Mouse (Mus musculus): Measurements from ENCODE around the gene 1700069L16Rik. TPM values are rescaled to one million over a fixed set of nuclear protein-coding genes. Genes with fewer than 3 reads are reported as not detected.

Gene 1700069L16Rik
- polyA plus RNA-seq, 1 experiment from 2014 or later, result not detected

DNA sequence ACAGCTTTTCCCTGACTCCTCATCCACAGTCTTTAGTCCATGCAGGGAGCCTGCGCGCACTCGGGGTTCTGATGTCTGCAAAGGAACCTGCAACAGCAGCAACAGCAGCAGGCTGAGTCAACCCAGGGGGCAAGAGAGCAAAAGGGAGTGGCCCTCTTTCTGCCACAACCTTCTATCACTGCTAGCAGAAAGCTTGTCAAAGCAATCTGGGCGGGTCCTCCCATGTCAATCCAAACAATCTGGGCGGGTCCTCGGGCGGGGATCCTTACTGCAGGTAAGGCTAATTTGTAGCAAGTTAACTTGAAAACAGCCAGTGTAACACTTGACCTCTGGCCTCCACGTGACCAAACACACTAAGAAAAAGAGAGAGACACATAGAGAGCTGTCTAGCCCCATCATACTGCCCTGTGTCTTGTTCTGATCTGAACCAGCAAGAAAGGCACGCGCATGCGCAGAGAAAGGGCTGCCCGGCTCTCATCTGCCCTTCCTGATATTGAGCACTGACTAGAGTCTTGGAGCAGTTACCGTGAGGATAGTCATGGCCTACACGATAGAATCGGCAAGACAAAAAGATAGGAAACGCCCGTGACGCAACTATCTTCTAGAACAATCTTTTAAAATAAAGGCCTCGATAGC is 24.1 kb downstream of the 1700069L16Rik start:
- H3K27me3 ChIP-seq (replicated peaks; ENCODE audit: control insufficient read depth, insufficient read depth, low read length), result no peaks in the 10 kb centered on the region
- H3K27ac ChIP-seq (ENCODE audit: low read depth, low read length), result no peak overlapping the region
- H3K4me1 ChIP-seq (ENCODE audit: control insufficient read depth, insufficient read depth, low read length), result peaks cover 10% of the 10 kb centered on the region
- DNase-seq (ENCODE audit: low spot score), result no peak
- WGBS, result 81% methylated on average over 19 of the region's 19 CpGs
- no peak overlapping the region for H3K4me3 ChIP-seq (ENCODE audit: low read depth, low read length)
- no peaks in the 10 kb centered on the region for H3K9me3 ChIP-seq (replicated peaks; ENCODE audit: control insufficient read depth, low read length)
- no peak overlapping the region for H3K9ac ChIP-seq (ENCODE audit: low read length)
- H3K36me3 ChIP-seq (ENCODE audit: control insufficient read depth, insufficient read depth, low read length), result no peaks in the 10 kb centered on the region
- H3K4me2 ChIP-seq (ENCODE audit: low read length), result no peak overlapping the region
- no peak for ATAC-seq

DNA sequence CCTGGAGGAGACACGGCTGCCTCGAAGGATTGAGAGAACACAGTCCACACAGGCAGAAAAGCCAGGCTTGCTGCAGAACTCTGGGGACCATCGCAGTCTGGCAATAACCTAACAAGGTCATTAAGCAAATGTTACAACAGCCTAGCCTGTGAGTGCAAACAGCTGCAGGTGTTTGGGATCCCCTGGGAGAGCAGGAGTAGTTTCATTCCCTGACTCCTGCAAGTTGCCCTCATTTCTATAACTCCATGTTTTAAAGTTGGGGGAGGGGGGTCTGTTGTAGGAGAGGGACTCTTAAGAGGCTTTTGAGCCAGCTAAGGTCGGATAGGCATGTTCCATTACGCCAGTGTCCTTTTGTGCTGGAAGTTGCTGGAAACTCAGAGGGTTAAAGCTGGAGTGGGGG is 30.2 kb downstream of the 1700069L16Rik start:
- H3K36me3 ChIP-seq (ENCODE audit: control insufficient read depth, insufficient read depth, low read length), result no peaks in the 10 kb centered on the region
- DNase-seq (ENCODE audit: low spot score) (no peak), ATAC-seq (no peak)
- no peak overlapping the region for H3K4me3 ChIP-seq (ENCODE audit: low read depth, low read length)
- H3K27ac ChIP-seq (ENCODE audit: low read depth, low read length), result no peak overlapping the region
- no peak overlapping the region for H3K9ac ChIP-seq (ENCODE audit: low read length)
- H3K9me3 ChIP-seq (replicated peaks; ENCODE audit: control insufficient read depth, low read length), result no peaks in the 10 kb centered on the region
- peaks cover 16% of the 10 kb centered on the region for H3K4me1 ChIP-seq (ENCODE audit: control insufficient read depth, insufficient read depth, low read length)
- no peaks in the 10 kb centered on the region for H3K27me3 ChIP-seq (replicated peaks; ENCODE audit: control insufficient read depth, insufficient read depth, low read length)
- H3K4me2 ChIP-seq (ENCODE audit: low read length), result no peak overlapping the region
- 54% methylated on average over 5 of the region's 5 CpGs for WGBS

DNA sequence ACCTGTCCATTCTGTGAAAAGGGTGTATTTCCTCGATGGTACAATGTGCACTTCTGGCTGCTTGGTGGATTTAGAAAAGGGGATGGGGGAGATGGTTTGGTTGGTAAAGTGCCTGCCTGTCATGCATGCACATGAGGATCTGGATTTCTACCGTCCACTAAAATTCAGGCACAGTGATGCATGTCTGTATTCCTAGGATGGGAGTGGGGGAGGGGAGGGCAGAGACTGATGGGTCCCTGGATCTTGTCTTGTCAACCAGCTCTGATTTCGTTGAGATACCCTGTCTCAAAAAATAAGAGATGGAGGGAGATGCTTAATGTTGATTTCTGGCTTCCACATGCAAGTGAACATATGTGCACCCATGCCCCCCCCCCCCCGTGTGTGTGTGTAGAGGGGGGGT is 30.6 kb downstream of the 1700069L16Rik start:
- H3K27me3 ChIP-seq (replicated peaks; ENCODE audit: control insufficient read depth, insufficient read depth, low read length), result no peaks in the 10 kb centered on the region
- no peak for DNase-seq (ENCODE audit: low spot score)
- WGBS, result 70% methylated on average over 4 of the region's 4 CpGs
- H3K4me1 ChIP-seq (ENCODE audit: control insufficient read depth, insufficient read depth, low read length), result peaks cover 16% of the 10 kb centered on the region
- H3K4me3 ChIP-seq (ENCODE audit: low read depth, low read length), result no peak overlapping the region
- H3K36me3 ChIP-seq (ENCODE audit: control insufficient read depth, insufficient read depth, low read length), result no peaks in the 10 kb centered on the region
- H3K27ac ChIP-seq (ENCODE audit: low read depth, low read length), result no peak overlapping the region
- H3K9me3 ChIP-seq (replicated peaks; ENCODE audit: control insufficient read depth, low read length), result no peaks in the 10 kb centered on the region
- no peak for ATAC-seq
- no peak overlapping the region for H3K9ac ChIP-seq (ENCODE audit: low read length)
- no peak overlapping the region for H3K4me2 ChIP-seq (ENCODE audit: low read length)

DNA sequence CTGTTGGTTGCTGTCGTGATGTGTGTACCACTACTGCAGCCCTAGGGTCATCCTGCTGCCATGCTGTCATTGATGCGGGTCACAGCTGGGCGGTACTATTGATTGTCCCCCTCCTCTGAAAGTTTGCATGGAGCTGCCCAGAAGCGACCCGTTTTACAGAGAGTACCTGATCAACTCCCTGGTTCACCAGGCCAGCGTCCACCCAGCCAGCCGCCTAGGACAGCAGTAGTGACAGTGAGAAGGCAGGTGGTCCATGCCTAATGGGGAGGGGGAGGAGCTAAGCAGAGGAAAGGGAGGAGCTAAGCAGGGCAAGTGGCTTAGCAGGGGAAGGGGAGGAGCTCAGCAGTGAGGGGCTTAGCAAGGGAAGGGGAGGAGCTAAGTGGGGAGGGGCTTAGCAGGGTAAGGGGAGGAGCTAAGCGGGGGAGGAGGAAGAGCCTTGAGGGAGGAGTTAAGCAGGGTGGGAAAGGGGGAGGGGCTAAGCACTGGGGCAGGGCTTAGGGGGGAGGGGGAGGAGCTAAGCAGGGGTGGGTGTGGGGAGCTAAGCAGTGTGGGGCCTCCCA is 31.3 kb downstream of the 1700069L16Rik start:
- Histone ChIP-seq H3K4me2 (ENCODE audit: low read length) (no peak overlapping the region), H3K27ac (ENCODE audit: low read depth, low read length) (no peak overlapping the region), H3K9me3 (replicated peaks; ENCODE audit: control insufficient read depth, low read length) (no peaks in the 10 kb centered on the region), H3K27me3 (replicated peaks; ENCODE audit: control insufficient read depth, insufficient read depth, low read length) (no peaks in the 10 kb centered on the region), H3K9ac (ENCODE audit: low read length) (no peak overlapping the region), H3K4me1 (ENCODE audit: control insufficient read depth, insufficient read depth, low read length) (peaks cover 16% of the 10 kb centered on the region), H3K4me3 (ENCODE audit: low read depth, low read length) (no peak overlapping the region), H3K36me3 (ENCODE audit: control insufficient read depth, insufficient read depth, low read length) (no peaks in the 10 kb centered on the region)
- DNase-seq (ENCODE audit: low spot score), result no peak
- no peak for ATAC-seq
- WGBS, result 88% methylated on average over 8 of the region's 8 CpGs

DNA sequence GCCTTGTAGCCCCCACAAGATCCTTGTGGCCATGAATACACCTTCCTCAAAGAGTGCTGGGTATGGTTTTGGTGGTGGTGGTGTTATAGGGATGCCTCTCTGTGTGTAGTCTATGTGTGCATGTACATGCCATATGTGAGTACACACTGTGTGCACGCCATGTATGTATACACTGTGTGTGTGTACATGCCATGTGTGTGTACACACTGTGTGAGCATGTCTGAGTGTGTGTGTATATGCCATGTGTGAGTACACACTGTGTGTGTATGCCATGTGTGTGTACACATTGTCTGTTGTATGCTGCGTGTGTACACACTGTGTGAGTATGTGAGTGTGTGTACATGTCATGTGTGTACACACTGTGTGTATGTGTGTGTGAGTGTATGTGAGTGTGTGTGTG is 33.7 kb downstream of the 1700069L16Rik start:
- no peak overlapping the region for H3K9ac ChIP-seq (ENCODE audit: low read length)
- H3K4me2 ChIP-seq (ENCODE audit: low read length), result no peak overlapping the region
- H3K9me3 ChIP-seq (replicated peaks; ENCODE audit: control insufficient read depth, low read length), result no peaks in the 10 kb centered on the region
- no peak overlapping the region for H3K27ac ChIP-seq (ENCODE audit: low read depth, low read length)
- H3K36me3 ChIP-seq (ENCODE audit: control insufficient read depth, insufficient read depth, low read length), result no peaks in the 10 kb centered on the region
- 91% methylated on average over 2 of the region's 2 CpGs for WGBS
- no peak for DNase-seq (ENCODE audit: low spot score)
- no peak overlapping the region for H3K4me3 ChIP-seq (ENCODE audit: low read depth, low read length)
- peaks cover 16% of the 10 kb centered on the region for H3K4me1 ChIP-seq (ENCODE audit: control insufficient read depth, insufficient read depth, low read length)
- ATAC-seq, result no peak
- H3K27me3 ChIP-seq (replicated peaks; ENCODE audit: control insufficient read depth, insufficient read depth, low read length), result no peaks in the 10 kb centered on the region

DNA sequence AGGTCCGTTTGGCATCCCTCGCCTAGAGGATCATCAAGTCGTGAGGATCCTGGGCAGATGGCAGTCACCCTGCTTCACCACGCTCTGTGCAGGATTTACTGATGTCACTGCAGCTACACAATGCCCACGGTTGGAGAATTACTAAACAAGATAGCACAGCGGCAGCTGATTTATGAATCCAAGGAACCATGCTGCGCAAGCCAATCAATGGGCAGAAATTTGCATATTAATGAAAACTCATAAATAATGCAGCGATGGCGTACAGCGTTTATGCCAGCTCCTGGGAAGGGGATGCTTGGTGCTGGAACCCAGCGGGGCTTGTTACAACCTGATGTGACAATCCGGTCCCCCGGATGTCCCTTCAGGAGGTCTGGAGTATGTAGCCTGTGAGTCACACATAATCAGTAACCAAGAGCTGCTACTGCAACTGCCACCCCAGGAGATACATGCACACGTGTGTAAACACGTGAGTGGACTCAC is 34.5 kb downstream of the 1700069L16Rik start:
- no peaks in the 10 kb centered on the region for H3K27me3 ChIP-seq (replicated peaks; ENCODE audit: control insufficient read depth, insufficient read depth, low read length)
- ATAC-seq (peak; percentile 82), DNase-seq (ENCODE audit: low spot score) (peak; percentile 88)
- H3K9ac ChIP-seq (ENCODE audit: low read length), result peak overlapping the region; percentile 3; the same call in 1 of the 2 replicates
- H3K9me3 ChIP-seq (replicated peaks; ENCODE audit: control insufficient read depth, low read length), result no peaks in the 10 kb centered on the region
- H3K4me1 ChIP-seq (ENCODE audit: control insufficient read depth, insufficient read depth, low read length), result peaks cover 16% of the 10 kb centered on the region
- 27% methylated on average over 15 of the region's 15 CpGs for WGBS
- H3K4me2 ChIP-seq (ENCODE audit: low read length), result peak overlapping the region; percentile 29; the same call in 1 of the 2 replicates
- H3K27ac ChIP-seq (ENCODE audit: low read depth, low read length), result peak overlapping the region; percentile 54; the same call in 1 of the 2 replicates
- H3K36me3 ChIP-seq (ENCODE audit: control insufficient read depth, insufficient read depth, low read length), result no peaks in the 10 kb centered on the region
- H3K4me3 ChIP-seq (ENCODE audit: low read depth, low read length), result no peak overlapping the region

DNA sequence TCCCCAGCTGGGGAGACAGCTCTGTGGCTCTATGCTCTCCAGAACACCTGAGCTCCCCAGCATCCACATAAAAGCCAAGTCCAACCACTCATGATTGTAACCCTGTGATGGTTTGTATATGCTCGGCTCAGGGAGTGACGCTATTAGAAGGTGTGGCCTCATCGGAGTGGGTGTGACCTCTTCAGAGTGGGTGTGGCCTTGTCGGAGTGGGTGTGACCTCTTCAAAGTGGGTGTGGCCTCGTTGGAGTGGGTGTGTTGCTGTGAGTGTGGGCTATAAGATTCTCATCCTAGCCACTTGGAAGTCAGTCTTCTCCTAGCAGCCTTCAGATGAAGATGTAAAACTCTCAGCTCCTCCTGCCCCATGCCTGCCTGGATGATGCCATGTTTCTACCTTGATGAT is 37.1 kb downstream of the 1700069L16Rik start:
- WGBS, result 90% methylated on average over 5 of the region's 5 CpGs
- Histone ChIP-seq H3K9ac (ENCODE audit: low read length) (no peak overlapping the region), H3K27me3 (replicated peaks; ENCODE audit: control insufficient read depth, insufficient read depth, low read length) (no peaks in the 10 kb centered on the region), H3K4me2 (ENCODE audit: low read length) (no peak overlapping the region), H3K4me1 (ENCODE audit: control insufficient read depth, insufficient read depth, low read length) (peaks cover 9% of the 10 kb centered on the region), H3K36me3 (ENCODE audit: control insufficient read depth, insufficient read depth, low read length) (no peaks in the 10 kb centered on the region), H3K4me3 (ENCODE audit: low read depth, low read length) (no peak overlapping the region), H3K27ac (ENCODE audit: low read depth, low read length) (no peak overlapping the region), H3K9me3 (replicated peaks; ENCODE audit: control insufficient read depth, low read length) (no peaks in the 10 kb centered on the region)
- DNase-seq (ENCODE audit: low spot score) (no peak), ATAC-seq (no peak)

DNA sequence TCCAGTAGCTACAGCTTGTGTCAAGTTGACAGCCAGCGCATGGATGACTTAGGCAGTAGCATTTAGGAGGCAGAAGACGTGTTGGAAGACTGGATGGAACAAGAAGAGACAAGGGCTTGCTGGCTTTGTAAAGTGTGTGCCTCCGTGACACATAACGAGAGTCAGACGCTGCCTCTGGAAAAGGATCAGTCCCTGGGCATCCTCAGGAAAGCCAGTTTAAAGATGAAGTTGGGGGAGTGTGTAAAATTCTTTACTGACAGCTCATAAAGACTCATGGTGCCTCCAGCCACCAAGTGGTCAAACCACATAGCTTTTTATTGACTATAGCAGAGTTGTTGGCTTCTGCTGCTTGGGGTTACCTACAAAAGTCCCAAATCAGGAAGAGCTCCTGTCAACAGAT is 39.1 kb downstream of the 1700069L16Rik start:
- Histone ChIP-seq H3K27ac (ENCODE audit: low read depth, low read length) (no peak overlapping the region), H3K27me3 (replicated peaks; ENCODE audit: control insufficient read depth, insufficient read depth, low read length) (no peaks in the 10 kb centered on the region), H3K9ac (ENCODE audit: low read length) (no peak overlapping the region), H3K4me1 (ENCODE audit: control insufficient read depth, insufficient read depth, low read length) (peaks cover 7% of the 10 kb centered on the region), H3K4me3 (ENCODE audit: low read depth, low read length) (no peak overlapping the region), H3K4me2 (ENCODE audit: low read length) (no peak overlapping the region), H3K9me3 (replicated peaks; ENCODE audit: control insufficient read depth, low read length) (no peaks in the 10 kb centered on the region), H3K36me3 (ENCODE audit: control insufficient read depth, insufficient read depth, low read length) (no peaks in the 10 kb centered on the region)
- DNase-seq (ENCODE audit: low spot score), result no peak
- ATAC-seq, result no peak
- 71% methylated on average over 5 of the region's 5 CpGs for WGBS

DNA sequence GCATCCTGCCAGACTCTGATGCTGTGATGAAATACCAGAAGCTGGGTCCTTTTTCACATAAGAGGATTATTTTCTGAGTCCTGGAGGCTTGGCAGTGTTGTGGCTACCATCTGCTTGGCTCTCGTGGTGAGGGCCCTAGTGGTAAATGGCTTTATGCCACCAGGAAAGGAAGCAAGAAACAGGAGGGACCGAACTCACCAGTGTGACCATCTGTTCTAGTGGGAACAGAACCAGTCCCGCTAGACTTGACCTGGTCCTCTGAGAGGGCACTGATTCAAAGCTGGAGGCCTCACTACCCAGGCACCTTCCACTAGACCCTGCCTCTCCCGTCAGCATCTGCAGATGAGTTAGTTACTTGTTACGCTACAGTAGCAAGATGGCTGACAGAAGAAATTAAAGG is 41.3 kb downstream of the 1700069L16Rik start:
- H3K4me1 ChIP-seq (ENCODE audit: control insufficient read depth, insufficient read depth, low read length), result no peaks in the 10 kb centered on the region
- 76% methylated on average over 5 of the region's 5 CpGs for WGBS
- H3K27me3 ChIP-seq (replicated peaks; ENCODE audit: control insufficient read depth, insufficient read depth, low read length), result no peaks in the 10 kb centered on the region
- H3K36me3 ChIP-seq (ENCODE audit: control insufficient read depth, insufficient read depth, low read length), result no peaks in the 10 kb centered on the region
- no peak overlapping the region for H3K4me3 ChIP-seq (ENCODE audit: low read depth, low read length)
- ATAC-seq (no peak), DNase-seq (ENCODE audit: low spot score) (no peak)
- no peaks in the 10 kb centered on the region for H3K9me3 ChIP-seq (replicated peaks; ENCODE audit: control insufficient read depth, low read length)
- H3K9ac ChIP-seq (ENCODE audit: low read length), result no peak overlapping the region; the same call in 1 of the 2 replicates
- no peak overlapping the region for H3K4me2 ChIP-seq (ENCODE audit: low read length)
- no peak overlapping the region; the same call in 1 of the 2 replicates for H3K27ac ChIP-seq (ENCODE audit: low read depth, low read length)
